Mouse (Mus musculus) heart, embryonic 13.5 days (tissue): ENCODE measurements around the gene Sult2b1. TPM values are rescaled to one million over a fixed set of nuclear protein-coding genes. Genes with fewer than 3 reads are reported as not detected.

Experiments used
- ATAC-seq: fragments of 200-750 bp; cut with Nextera tagmentation; 2 replicates; pipeline ENCODE4 v1.8.0; 2017; ENCODE audit warnings: moderate TSS enrichment; ENCODE audit not compliant: insufficient number of reproducible peaks, low FRiP score, low TSS enrichment; ENCODE audit errors: extremely low read depth
- H3K27ac ChIP-seq: fragments of 300-500 bp; sonication (generic); replicated peaks from 2 replicates; pipeline ENCODE4 v1.5.1; 2015; ENCODE audit warnings: moderate library complexity, mild to moderate bottlenecking, inconsistent platforms
- H3K27me3 ChIP-seq: fragments of 300-500 bp; sonication (generic); replicated peaks from 2 replicates; pipeline ENCODE4 v1.6.1; 2015; ENCODE audit warnings: mild to moderate bottlenecking, inconsistent platforms
- H3K36me3 ChIP-seq: fragments of 300-500 bp; sonication (generic); 2 replicates; pipeline ENCODE4 v1.6.1; 2015; ENCODE audit warnings: mild to moderate bottlenecking, inconsistent platforms
- H3K4me1 ChIP-seq: fragments of 300-500 bp; sonication (generic); 2 replicates; pipeline ENCODE4 v1.6.1; 2015; ENCODE audit warnings: inconsistent platforms
- H3K4me2 ChIP-seq: fragments of 300-500 bp; sonication (generic); 2 replicates; pipeline ENCODE4 v1.6.1; 2015; ENCODE audit warnings: inconsistent platforms, mild to moderate bottlenecking, moderate library complexity
- H3K4me3 ChIP-seq: fragments of 300-500 bp; sonication (generic); 2 replicates; pipeline ENCODE4 v1.5.1; 2015; ENCODE audit warnings: moderate library complexity, mild to moderate bottlenecking, inconsistent platforms
- H3K9ac ChIP-seq: fragments of 300-500 bp; sonication (generic); 2 replicates; pipeline ENCODE4 v1.6.1; 2015; ENCODE audit warnings: inconsistent platforms, mild to moderate bottlenecking, moderate library complexity
- H3K9me3 ChIP-seq: fragments of 300-500 bp; sonication (generic); 2 replicates; pipeline ENCODE4 v1.6.1; 2016; ENCODE audit warnings: inconsistent platforms
- WGBS: fragments of 180-500 bp; shearing (Covaris S2); methylation state at CpG from one replicate; pipeline ENCODE4 v1.1.7; 2015; ENCODE audit warnings: mixed read lengths; 5-methylcytosine and 5-hydroxymethylcytosine counted together
- polyA plus RNA-seq: library from polyadenylated mRNA; unstranded; fragments of >200 nt; fragmentation: Nextera tagmentation; extraction: Ambion mirVana; gene quantifications from 2 replicates; pipeline ENCODE4 v1.2.1, GENCODE M21; 2015

The Sult2b1 gene
- polyA plus RNA-seq, 1 experiment from 2014 or later, result 0.24 TPM

DNA sequence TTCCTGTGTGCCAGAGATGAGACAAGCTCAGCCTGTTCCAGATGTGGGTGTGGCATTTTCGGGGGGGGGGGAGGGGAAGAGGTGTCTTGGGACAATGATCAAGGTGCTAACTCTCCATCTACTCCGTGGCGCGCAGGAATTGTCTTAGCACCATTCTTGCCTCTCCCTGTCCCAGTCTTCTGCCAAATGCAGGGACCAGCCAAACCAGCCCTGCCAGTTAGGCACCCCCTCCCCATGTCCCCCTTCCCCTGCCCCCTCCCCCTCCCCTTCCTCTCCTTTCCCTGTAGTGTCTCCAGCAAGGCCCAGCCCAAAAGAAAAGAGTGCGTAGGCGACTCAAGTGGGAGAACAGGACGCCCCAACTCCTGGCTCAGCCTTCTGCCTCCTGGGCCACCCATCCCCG, 17.7 kb downstream of the Sult2b1 start:
- H3K27me3 ChIP-seq, result 0 out of 2 replicates have a peak, but pooled peaks cover 5% of the 10 kb centered on the region
- H3K4me3 ChIP-seq, result no peak overlapping the region
- H3K27ac ChIP-seq, result no peak overlapping the region
- H3K9me3 ChIP-seq, result no peaks in the 10 kb centered on the region
- ATAC-seq, result no peak
- 41% methylated on average over 8 of the region's 8 CpGs for WGBS
- no peaks in the 10 kb centered on the region for H3K36me3 ChIP-seq
- H3K4me2 ChIP-seq, result no peak overlapping the region
- H3K9ac ChIP-seq, result no peak overlapping the region
- H3K4me1 ChIP-seq, result no peaks in the 10 kb centered on the region

DNA sequence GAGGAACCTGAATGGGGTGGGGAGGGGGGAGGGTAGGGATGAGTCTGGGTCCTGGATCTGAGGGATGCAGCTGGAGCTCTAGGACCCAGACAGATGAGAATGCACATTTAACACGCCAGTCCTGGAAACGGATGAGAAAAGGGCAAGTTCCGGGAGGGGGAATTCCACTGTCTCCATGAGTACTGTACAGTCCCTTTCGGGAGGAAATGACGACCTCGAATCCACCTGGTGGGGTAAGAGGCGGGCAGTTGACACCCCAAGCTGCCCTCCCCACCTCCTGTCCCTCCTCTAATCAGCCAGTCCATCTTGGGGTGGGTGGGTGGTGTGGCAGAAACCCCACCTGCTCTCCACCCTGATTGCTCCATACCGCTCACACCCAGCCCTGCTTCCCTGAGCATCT, 18.5 kb downstream of the Sult2b1 start:
- Histone ChIP-seq H3K9me3 (no peaks in the 10 kb centered on the region), H3K36me3 (no peaks in the 10 kb centered on the region), H3K4me3 (no peak overlapping the region), H3K27me3 (peaks cover 5% of the 10 kb centered on the region), H3K4me1 (no peaks in the 10 kb centered on the region), H3K27ac (no peak overlapping the region), H3K9ac (no peak overlapping the region), H3K4me2 (no peak overlapping the region)
- 48% methylated on average over 8 of the region's 8 CpGs for WGBS
- no peak for ATAC-seq

- Histone ChIP-seq H3K27ac (no peak overlapping the region), H3K4me3 (no peak overlapping the region), H3K27me3 (peaks cover 44% of the 10 kb centered on the region), H3K36me3 (no peaks in the 10 kb centered on the region), H3K9ac (no peak overlapping the region), H3K4me1 (peaks cover 6% of the 10 kb centered on the region), H3K4me2 (no peak overlapping the region), H3K9me3 (no peaks in the 10 kb centered on the region)
- ATAC-seq, result no peak
- WGBS, result 51% methylated on average over 5 of the region's 5 CpGs
These were observed 24.3 kb downstream of the Sult2b1 start for GRCm38 (mm10) chr7:45760151-45760550.

- Histone ChIP-seq H3K27me3 (peaks cover 44% of the 10 kb centered on the region), H3K36me3 (no peaks in the 10 kb centered on the region), H3K4me2 (peak overlapping the region; percentile 58), H3K4me1 (peaks cover 6% of the 10 kb centered on the region), H3K27ac (no peak overlapping the region), H3K9ac (peak overlapping the region; percentile 61), H3K4me3 (peak overlapping the region; percentile 33), H3K9me3 (no peaks in the 10 kb centered on the region)
- WGBS, result 6% methylated on average over 27 of the region's 27 CpGs
- ATAC-seq, result no peak; the same call in 1 of the 2 replicates
These were observed 25.1 kb downstream of the Sult2b1 start for GRCm38 (mm10) chr7:45759400-45759799.

- Histone ChIP-seq H3K4me2 (no peak overlapping the region), H3K9me3 (no peaks in the 10 kb centered on the region), H3K4me1 (peaks cover 6% of the 10 kb centered on the region), H3K27ac (no peak overlapping the region), H3K27me3 (peaks cover 44% of the 10 kb centered on the region), H3K4me3 (no peak overlapping the region), H3K9ac (no peak overlapping the region), H3K36me3 (no peaks in the 10 kb centered on the region)
- 53% methylated on average over 6 of the region's 6 CpGs for WGBS
- no peak for ATAC-seq
These were observed 28.8 kb downstream of the Sult2b1 start for GRCm38 (mm10) chr7:45755703-45756102.

- H3K9ac ChIP-seq, result no peak overlapping the region
- H3K27ac ChIP-seq, result no peak overlapping the region
- no peaks in the 10 kb centered on the region; the same call in 1 of the 2 replicates for H3K9me3 ChIP-seq
- ATAC-seq, result no peak
- H3K27me3 ChIP-seq, result 0 out of 2 replicates have a peak, but pooled peaks cover 6% of the 10 kb centered on the region
- no peaks in the 10 kb centered on the region for H3K36me3 ChIP-seq
- H3K4me2 ChIP-seq, result no peak overlapping the region
- peaks cover 20% of the 10 kb centered on the region for H3K4me1 ChIP-seq
- 73% methylated on average over 9 of the region's 9 CpGs for WGBS
- H3K4me3 ChIP-seq, result no peak overlapping the region
These were observed 34.3 kb downstream of the Sult2b1 start for GRCm38 (mm10) chr7:45750162-45750561.

DNA sequence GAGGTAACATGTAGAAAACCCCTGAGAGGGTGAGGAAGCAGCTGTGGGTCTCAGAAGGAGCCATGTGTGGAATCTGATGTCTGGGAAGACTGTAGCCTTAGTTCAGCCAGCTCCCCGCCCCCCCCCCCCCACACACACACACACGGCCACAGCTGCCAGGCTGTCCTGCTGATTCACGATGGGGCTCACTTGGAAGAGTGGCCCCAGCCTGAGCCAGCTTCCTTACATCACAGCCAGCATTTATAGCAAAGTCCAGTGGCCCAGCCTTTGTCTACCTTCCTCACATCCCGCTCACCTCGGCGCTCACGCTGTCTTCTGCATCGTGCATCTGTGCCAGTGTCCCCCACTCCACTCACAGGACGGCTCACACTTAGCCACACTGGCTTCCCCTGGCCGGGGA, 35.1 kb downstream of the Sult2b1 start:
- WGBS, result 44% methylated on average over 8 of the region's 10 CpGs
- Histone ChIP-seq H3K9ac (peak overlapping the region; percentile 37), H3K36me3 (no peaks in the 10 kb centered on the region), H3K9me3 (no peaks in the 10 kb centered on the region; the same call in 1 of the 2 replicates), H3K4me2 (no peak overlapping the region), H3K4me3 (no peak overlapping the region), H3K4me1 (peaks cover 20% of the 10 kb centered on the region), H3K27ac (no peak overlapping the region), H3K27me3 (0 out of 2 replicates have a peak, but pooled peaks cover 6% of the 10 kb centered on the region)
- no peak for ATAC-seq

DNA sequence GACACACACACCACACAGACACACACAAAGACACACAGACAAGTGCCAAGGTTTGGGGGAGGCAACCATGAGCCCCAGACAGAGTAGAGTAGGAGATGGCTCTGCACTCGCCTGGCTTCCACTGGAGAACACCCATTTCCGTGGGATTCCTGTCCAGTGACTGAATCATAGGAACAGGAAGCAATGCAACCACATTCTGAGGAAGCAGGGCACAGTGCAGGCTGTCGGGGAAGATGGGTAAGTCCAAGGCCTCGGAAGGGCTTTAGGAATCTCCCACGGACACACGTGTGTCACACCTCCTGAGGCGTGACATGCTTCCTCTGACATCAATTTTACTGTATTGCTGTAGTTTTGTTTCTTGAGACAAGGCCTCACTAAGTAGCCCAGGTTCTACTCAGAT, 36.4 kb downstream of the Sult2b1 start:
- 63% methylated on average over 7 of the region's 7 CpGs for WGBS

GRCm38 (mm10) chr7:45747450-45747849, 37.0 kb downstream of the Sult2b1 start:
- H3K4me1 ChIP-seq, result peaks cover 20% of the 10 kb centered on the region
- ATAC-seq, result no peak
- no peak overlapping the region for H3K27ac ChIP-seq
- H3K4me2 ChIP-seq, result no peak overlapping the region
- H3K27me3 ChIP-seq, result peaks cover under 1% of the 10 kb centered on the region; the same call in 1 of the 2 replicates
- WGBS, result 72% methylated on average over 5 of the region's 5 CpGs
- no peaks in the 10 kb centered on the region for H3K36me3 ChIP-seq
- no peak overlapping the region for H3K4me3 ChIP-seq
- H3K9me3 ChIP-seq, result no peaks in the 10 kb centered on the region; the same call in 1 of the 2 replicates
- H3K9ac ChIP-seq, result no peak overlapping the region

More for the DNA sequence above, 36.4 kb downstream of the Sult2b1 start:
- peaks cover 20% of the 10 kb centered on the region for H3K4me1 ChIP-seq
- no peak overlapping the region for H3K4me3 ChIP-seq
- no peaks in the 10 kb centered on the region; the same call in 1 of the 2 replicates for H3K9me3 ChIP-seq
- H3K4me2 ChIP-seq, result no peak overlapping the region
- peaks cover 3% of the 10 kb centered on the region; the same call in 1 of the 2 replicates for H3K27me3 ChIP-seq
- H3K36me3 ChIP-seq, result no peaks in the 10 kb centered on the region
- H3K9ac ChIP-seq, result 0 out of 2 replicates have a peak overlapping the region, but pooled peaks have one; percentile 10
- ATAC-seq, result no peak
- no peak overlapping the region for H3K27ac ChIP-seq

- H3K4me3 ChIP-seq, result no peak overlapping the region
- peaks cover 29% of the 10 kb centered on the region for H3K4me1 ChIP-seq
- WGBS, result 57% methylated on average over 6 of the region's 6 CpGs
- H3K36me3 ChIP-seq, result no peaks in the 10 kb centered on the region
- H3K27me3 ChIP-seq, result peaks cover 8% of the 10 kb centered on the region
- H3K27ac ChIP-seq, result no peak overlapping the region
- no peak overlapping the region for H3K9ac ChIP-seq
- H3K4me2 ChIP-seq, result no peak overlapping the region
- ATAC-seq, result no peak
- no peaks in the 10 kb centered on the region; the same call in 1 of the 2 replicates for H3K9me3 ChIP-seq
These were observed 38.0 kb downstream of the Sult2b1 start for GRCm38 (mm10) chr7:45746518-45746917.

DNA sequence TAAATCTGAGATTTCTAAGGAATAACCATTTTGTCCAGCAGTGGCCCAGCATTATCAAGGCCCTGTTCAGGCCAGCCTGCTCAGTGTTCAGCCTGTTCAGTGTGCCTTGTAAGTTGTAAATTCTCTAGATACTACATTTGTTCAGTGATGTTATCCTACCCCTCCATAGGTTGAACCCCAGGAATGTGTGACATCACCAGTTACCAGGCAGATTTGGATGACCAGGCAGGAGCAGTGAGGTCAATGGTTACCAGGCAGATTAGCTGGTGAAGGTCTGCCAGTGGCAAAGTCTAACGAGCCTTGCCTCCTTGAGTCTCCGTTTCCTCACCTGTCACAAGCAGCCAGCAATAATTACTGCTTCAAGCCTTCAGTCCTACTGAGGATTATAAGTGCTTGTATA, 40.1 kb downstream of the Sult2b1 start:
- ATAC-seq, result no peak
- WGBS, result 27% methylated on average over 2 of the region's 2 CpGs
- H3K36me3 ChIP-seq, result no peaks in the 10 kb centered on the region
- no peaks in the 10 kb centered on the region; the same call in 1 of the 2 replicates for H3K9me3 ChIP-seq
- H3K27ac ChIP-seq, result no peak overlapping the region
- peaks cover 14% of the 10 kb centered on the region for H3K27me3 ChIP-seq
- no peak overlapping the region for H3K9ac ChIP-seq
- H3K4me3 ChIP-seq, result no peak overlapping the region
- no peak overlapping the region for H3K4me2 ChIP-seq
- H3K4me1 ChIP-seq, result peaks cover 23% of the 10 kb centered on the region

GRCm38 (mm10) chr7:45742338-45742737, 42.1 kb downstream of the Sult2b1 start:
- peaks cover 14% of the 10 kb centered on the region for H3K27me3 ChIP-seq
- no peak overlapping the region for H3K27ac ChIP-seq
- H3K4me3 ChIP-seq, result peak overlapping the region; percentile 38
- ATAC-seq, result no peak
- WGBS, result 34% methylated on average over 19 of the region's 19 CpGs
- peak overlapping the region; percentile 59 for H3K9ac ChIP-seq
- peak overlapping the region; percentile 56 for H3K4me2 ChIP-seq
- peaks cover 10% of the 10 kb centered on the region; the same call in 1 of the 2 replicates for H3K4me1 ChIP-seq
- no peaks in the 10 kb centered on the region for H3K36me3 ChIP-seq
- H3K9me3 ChIP-seq, result no peaks in the 10 kb centered on the region; the same call in 1 of the 2 replicates
